Mouse (Mus musculus) liver, embryonic 14.5 days (tissue): ENCODE results near the gene Zc3h12d. TPM values are rescaled to one million over a fixed set of nuclear protein-coding genes. Genes with fewer than 3 reads are reported as not detected.

Experiments used
- ATAC-seq: fragments of 200-750 bp; cut with Nextera tagmentation; 2 replicates; pipeline ENCODE4 v1.8.0; 2017; ENCODE audit warnings: moderate number of reproducible peaks, mild to moderate bottlenecking, moderate library complexity; ENCODE audit not compliant: insufficient read depth
- DNase-seq, 3 experiments: peaks; one replicate each; pipeline ENCODE4 v3.0.0-alpha.2; 2012 to 2013; ENCODE audit warnings: low read depth in 3 of 3, low spot score in 3 of 3
- H3K27ac ChIP-seq: fragments of 300-500 bp; sonication (generic); 2 replicates; pipeline ENCODE4 v1.5.1; 2014; ENCODE audit warnings: moderate library complexity, mild to moderate bottlenecking, control low read depth, inconsistent platforms
- H3K27me3 ChIP-seq: fragments of 300-500 bp; sonication (generic); 2 replicates; pipeline ENCODE4 v1.6.1; 2014; ENCODE audit warnings: mild to moderate bottlenecking, low read length, moderate library complexity; ENCODE audit not compliant: control insufficient read depth, insufficient read depth
- H3K36me3 ChIP-seq: fragments of 300-500 bp; sonication (generic); replicated peaks from 2 replicates; pipeline ENCODE4 v1.6.1; 2014; ENCODE audit warnings: low read depth; ENCODE audit not compliant: control insufficient read depth, insufficient read depth
- H3K4me1 ChIP-seq, 2 experiments: fragments of 200-500 bp in 1 of 2; fragments of 300-500 bp in 1 of 2; sonication (generic) in 1 of 2; replicated peaks; 2 replicates each; pipeline ENCODE4 v1.6.1; 2012 to 2014; ENCODE audit warnings: antibody characterized with exemption in 1 of 2, inconsistent platforms in 1 of 2, low read length in 1 of 2; ENCODE audit not compliant: control insufficient read depth in 2 of 2, insufficient read depth in 2 of 2
- H3K4me2 ChIP-seq: fragments of 300-500 bp; sonication (generic); 2 replicates; pipeline ENCODE4 v1.6.1; 2014; ENCODE audit warnings: low read depth, mild to moderate bottlenecking, control low read depth, moderate library complexity
- H3K4me3 ChIP-seq, 2 experiments: fragments of 200-500 bp in 1 of 2; fragments of 300-500 bp in 1 of 2; sonication (generic) in 1 of 2; 2 replicates each; pipeline ENCODE4 v1.5.1; 2012 to 2014; ENCODE audit warnings: low read depth in 2 of 2, low read length in 2 of 2, mild to moderate bottlenecking in 2 of 2, control low read depth in 1 of 2, inconsistent platforms in 1 of 2, moderate library complexity in 1 of 2; ENCODE audit not compliant: insufficient read depth in 1 of 2
- H3K9ac ChIP-seq: fragments of 300-500 bp; sonication (generic); replicated peaks from 2 replicates; pipeline ENCODE4 v1.6.1; 2014; ENCODE audit warnings: mild to moderate bottlenecking, control low read depth, moderate library complexity
- H3K9me3 ChIP-seq: fragments of 300-500 bp; sonication (generic); 2 replicates; pipeline ENCODE4 v1.6.1; 2016; ENCODE audit warnings: low read length, mixed read lengths; ENCODE audit not compliant: control insufficient read depth
- CTCF ChIP-seq: IDR thresholded peaks from 2 replicates; pipeline ENCODE4 v1.5.1; 2016; ENCODE audit warnings: antibody characterized with exemption, low read depth, control low read depth
- EP300 ChIP-seq: IDR thresholded peaks from 2 replicates; pipeline ENCODE4 v1.6.1; 2016; ENCODE audit warnings: antibody characterized with exemption, low read depth
- WGBS: fragments of 180-500 bp; shearing (Covaris S2); extraction: QIAGEN DNeasy Blood & Tissue Kit; methylation state at CpG from one replicate; pipeline ENCODE4 v1.1.7; 2014; ENCODE audit not compliant: insufficient replicate concordance; 5-methylcytosine and 5-hydroxymethylcytosine counted together
- polyA plus RNA-seq, 2 experiments: library from polyadenylated mRNA; depleted of rRNA in 1 of 2; stranded (reverse) in 1 of 2; unstranded in 1 of 2; fragments of >200 nt; fragmentation: Nextera tagmentation in 1 of 2; extraction: Ambion mirVana in 1 of 2; gene quantifications; 2 replicates each; pipeline versions ENCODE4 v1.2.1 to v1.2.3; 2012 to 2014

Zc3h12d gene
- polyA plus RNA-seq, 2 experiments: 0.15 to 0.25 TPM

GRCm38 (mm10) chr10:7881971-7882370 lies 49.7 kb downstream of the Zc3h12d start:
- TF ChIP-seq CTCF (no peak), EP300 (no peak)
- ATAC-seq (no peak), DNase-seq (no peak)
- H3K27ac ChIP-seq: no peak overlapping the region
- no peaks in the 10 kb centered on the region for H3K9me3 ChIP-seq
- no peaks in the 10 kb centered on the region for H3K27me3 ChIP-seq
- WGBS: 60% methylated on average over 3 of the region's 3 CpGs
- H3K9ac ChIP-seq: no peak overlapping the region
- no peaks in the 10 kb centered on the region for H3K4me1 ChIP-seq
- H3K36me3 ChIP-seq: no peaks in the 10 kb centered on the region
- no peak overlapping the region for H3K4me2 ChIP-seq
- no peak overlapping the region for H3K4me3 ChIP-seq

GRCm38 (mm10) chr10:7883524-7883923 lies 51.3 kb downstream of the Zc3h12d start:
- H3K4me3 ChIP-seq: no peak overlapping the region
- H3K9ac ChIP-seq: no peak overlapping the region
- no peaks in the 10 kb centered on the region for H3K9me3 ChIP-seq
- 9% methylated on average over 5 of the region's 5 CpGs for WGBS
- H3K36me3 ChIP-seq: no peaks in the 10 kb centered on the region
- H3K4me1 ChIP-seq: no peaks in the 10 kb centered on the region
- H3K4me2 ChIP-seq: no peak overlapping the region
- no peak overlapping the region for H3K27ac ChIP-seq
- DNase-seq (peak; percentile 34 to 41 (median 40)), ATAC-seq (no peak)
- peak; percentile 99 for TF ChIP-seq CTCF
- no peak for TF ChIP-seq EP300
- no peaks in the 10 kb centered on the region for H3K27me3 ChIP-seq

GRCm38 (mm10) chr10:7888256-7888868 lies 56.1 kb downstream of the Zc3h12d start:
- H3K27ac ChIP-seq: no peak overlapping the region
- ATAC-seq: no peak
- H3K9me3 ChIP-seq: no peaks in the 10 kb centered on the region
- no peak for DNase-seq
- H3K4me1 ChIP-seq: no peaks in the 10 kb centered on the region
- H3K4me2 ChIP-seq: no peak overlapping the region
- H3K4me3 ChIP-seq: no peak overlapping the region
- 43% methylated on average over 11 of the region's 11 CpGs for WGBS
- no peaks in the 10 kb centered on the region for H3K27me3 ChIP-seq
- TF ChIP-seq EP300 (no peak), CTCF (no peak)
- H3K36me3 ChIP-seq: no peaks in the 10 kb centered on the region
- H3K9ac ChIP-seq: no peak overlapping the region

GRCm38 (mm10) chr10:7900719-7901627 lies 68.7 kb downstream of the Zc3h12d start:
- ATAC-seq (no peak), DNase-seq (no peak)
- no peak overlapping the region for H3K9ac ChIP-seq
- no peak for TF ChIP-seq CTCF
- TF ChIP-seq EP300: no peak
- no peaks in the 10 kb centered on the region for H3K27me3 ChIP-seq
- no peak overlapping the region for H3K27ac ChIP-seq
- H3K9me3 ChIP-seq: no peaks in the 10 kb centered on the region
- no peak overlapping the region for H3K4me3 ChIP-seq
- 79% methylated on average over 14 of the region's 14 CpGs for whole genome bisulfite sequencing
- H3K4me2 ChIP-seq: no peak overlapping the region
- H3K36me3 ChIP-seq: no peaks in the 10 kb centered on the region; the same call in 1 of the 2 replicates
- no peaks in the 10 kb centered on the region for H3K4me1 ChIP-seq

- 92% methylated on average over 5 of the region's 5 CpGs for WGBS
- ATAC-seq: no peak
- H3K36me3 ChIP-seq: peaks cover 25% of the 10 kb centered on the region
Observed at GRCm38 (mm10) chr10:7904157-7904556, 71.9 kb downstream of the Zc3h12d start.

More at GRCm38 (mm10) chr10:7904157-7904556, 71.9 kb downstream of the Zc3h12d start:
- TF ChIP-seq CTCF: no peak
- no peak for TF ChIP-seq EP300
- no peaks in the 10 kb centered on the region for H3K9me3 ChIP-seq
- H3K27ac ChIP-seq: no peak overlapping the region
- no peak overlapping the region for H3K4me3 ChIP-seq
- no peaks in the 10 kb centered on the region for H3K4me1 ChIP-seq
- no peak overlapping the region for H3K9ac ChIP-seq
- H3K27me3 ChIP-seq: no peaks in the 10 kb centered on the region
- DNase-seq: no peak
- no peak overlapping the region for H3K4me2 ChIP-seq
